Mouse (Mus musculus) embryonic facial prominence, embryonic 11.5 days (tissue): ENCODE results near the gene Sp140. TPM values are rescaled to one million over a fixed set of nuclear protein-coding genes. Genes with fewer than 3 reads are reported as not detected.

ENCODE experiments used
- ATAC-seq: fragments of 200-750 bp; cut with Nextera tagmentation; replicated peaks from 2 replicates; pipeline ENCODE4 v1.8.0; 2017; ENCODE audit warnings: low read depth; ENCODE audit not compliant: insufficient number of reproducible peaks, low FRiP score, low TSS enrichment
- DNase-seq: peaks from one replicate; pipeline ENCODE4 v3.0.0-alpha.2; 2015; ENCODE audit warnings: low spot score
- H3K27ac ChIP-seq: fragments of 300-500 bp; sonication (generic); replicated peaks from 2 replicates; pipeline ENCODE4 v1.5.1; 2014; ENCODE audit warnings: mild to moderate bottlenecking, low read depth, low read length, control low read depth
- H3K27me3 ChIP-seq: fragments of 300-500 bp; sonication (generic); 2 replicates; pipeline ENCODE4 v1.6.1; 2014; ENCODE audit warnings: mild to moderate bottlenecking, low read length, moderate library complexity, mixed read lengths; ENCODE audit not compliant: control insufficient read depth, insufficient read depth
- H3K36me3 ChIP-seq: fragments of 300-500 bp; sonication (generic); replicated peaks from 2 replicates; pipeline ENCODE4 v1.6.1; 2014; ENCODE audit warnings: low read depth, mild to moderate bottlenecking, low read length, moderate library complexity, mixed read lengths; ENCODE audit not compliant: control insufficient read depth, insufficient read depth
- H3K4me1 ChIP-seq: fragments of 300-500 bp; sonication (generic); 2 replicates; pipeline ENCODE4 v1.6.1; 2014; ENCODE audit warnings: low read length, mixed read lengths; ENCODE audit not compliant: control insufficient read depth, insufficient read depth
- H3K4me2 ChIP-seq: fragments of 300-500 bp; sonication (generic); 2 replicates; pipeline ENCODE4 v1.6.1; 2014; ENCODE audit warnings: low read depth, mild to moderate bottlenecking, control low read depth, low read length, moderate library complexity
- H3K4me3 ChIP-seq: fragments of 300-500 bp; sonication (generic); 2 replicates; pipeline ENCODE4 v1.5.1; 2014; ENCODE audit warnings: low read depth, low read length, control low read depth
- H3K9ac ChIP-seq: fragments of 300-500 bp; sonication (generic); replicated peaks from 2 replicates; pipeline ENCODE4 v1.6.1; 2014; ENCODE audit warnings: mild to moderate bottlenecking, control low read depth, low read length
- H3K9me3 ChIP-seq: fragments of 300-500 bp; sonication (generic); replicated peaks from 2 replicates; pipeline ENCODE4 v1.6.1; 2016; ENCODE audit warnings: mild to moderate bottlenecking, low read length, inconsistent platforms, mixed read lengths; ENCODE audit not compliant: control insufficient read depth
- WGBS: fragments of 180-500 bp; shearing (Covaris S2); extraction: QIAGEN DNeasy Blood & Tissue Kit; methylation state at CpG from one replicate; pipeline ENCODE4 v1.1.7; 2014; 5-methylcytosine and 5-hydroxymethylcytosine counted together
- polyA plus RNA-seq: library from polyadenylated mRNA; unstranded; fragments of >200 nt; fragmentation: Nextera tagmentation; extraction: Ambion mirVana; gene quantifications from 2 replicates; pipeline ENCODE4 v1.2.1, GENCODE M21; 2014

Gene Sp140
- polyA plus RNA-seq, 1 experiment from 2014 or later = 1.3 TPM

- Histone ChIP-seq H3K4me1 (no peaks in the 10 kb centered on the region), H3K4me3 (no peak overlapping the region), H3K27me3 (no peaks in the 10 kb centered on the region), H3K27ac (no peak overlapping the region), H3K36me3 (no peaks in the 10 kb centered on the region), H3K9me3 (no peaks in the 10 kb centered on the region), H3K9ac (no peak overlapping the region), H3K4me2 (no peak overlapping the region)
- DNase-seq (no peak), ATAC-seq (no peak)
- 68% methylated on average over 3 of the region's 3 CpGs for WGBS
Observed at GRCm38 (mm10) chr1:85693280-85693679, 93.1 kb downstream of the Sp140 start.

Other genes starting within 250 kb of the Sp140 start
- not detected in 2 replicates for gene G530012D18Rik, start 24.7 kb upstream of the Sp140 start, polyA plus RNA-seq
- gene Sp110, start 1.6 kb upstream of the Sp140 start, polyA plus RNA-seq = 0.60 and 0.77 TPM in 2 replicates
- 0.25 and 0.54 TPM in 2 replicates for gene Sp100, start 49.6 kb downstream of the Sp140 start, polyA plus RNA-seq
- 1.3 and 1.7 TPM in 2 replicates for gene A630001G21Rik, start 178.3 kb downstream of the Sp140 start, polyA plus RNA-seq
- 49.1 and 61.5 TPM in 2 replicates for gene Cab39, start 193.1 kb downstream of the Sp140 start, polyA plus RNA-seq